Mouse (Mus musculus): Measurements from ENCODE around the gene Ackr3.

- no peak for TF ChIP-seq CTCF (IDR thresholded peaks at IDR 0.05; ENCODE audit: insufficient read depth, low read depth, low read length)
- TF ChIP-seq POLR2A (IDR thresholded peaks at IDR 0.05; ENCODE audit: insufficient read depth, low read depth, low read length): no peak
Observed at GRCm38 (mm10) chr1:90240287-90240686, 36.5 kb downstream of the Ackr3 start.
